Mouse (Mus musculus) frontal cortex, adult 2 months (tissue): ENCODE results near the gene Slfn9. TPM values are rescaled to one million over a fixed set of nuclear protein-coding genes. Genes with fewer than 3 reads are reported as not detected.
A peak's percentile ranks its signal among the peaks of the same experiment; 100 is the strongest.
"Not testable (repeated sequence)": the region's sequence is repeated elsewhere in the genome, so short reads cannot be mapped to it uniquely, and the experiment has no call there.

Experiments used
- DNase-seq, 2 experiments: peaks; one replicate each; pipeline ENCODE4 v3.0.0; 2022; ENCODE audit warnings: low spot score in 1 of 2; ENCODE audit errors: extremely low spot score in 1 of 2
- polyA plus RNA-seq: library from polyadenylated mRNA; depleted of rRNA; stranded (reverse); fragments of >200 nt; gene quantifications from 2 replicates; pipeline ENCODE4 v1.2.3, GENCODE M21; 2012; rRNA removed

Slfn9 gene
- 0.30 and 0.36 TPM in 2 replicates for polyA plus RNA-seq

- peak in 1 of 2 experiments; percentile 30 for DNase-seq
Observed at GRCm38 (mm10) chr11:82991469-82992166, at the start of gene Slfn9. Gene Slfn9 (minus strand): TSS chr11:82991830.

- DNase-seq, result no peak
Observed at GRCm38 (mm10) chr11:83041000-83041399, 49.4 kb upstream of the Slfn9 start.

GRCm38 (mm10) chr11:83040325-83040724 lies 48.7 kb upstream of the Slfn9 start:
- no peak for DNase-seq

- no peak for DNase-seq
Observed at GRCm38 (mm10) chr11:83039796-83040195, 48.2 kb upstream of the Slfn9 start.

- DNase-seq, result no peak
Observed at GRCm38 (mm10) chr11:83039156-83039555, 47.5 kb upstream of the Slfn9 start.

- DNase-seq, result not testable (repeated sequence)
Observed at GRCm38 (mm10) chr11:83038686-83039085, 47.1 kb upstream of the Slfn9 start.

- DNase-seq, result no peak
Observed at GRCm38 (mm10) chr11:83020621-83021020, 29.0 kb upstream of the Slfn9 start, which contains the start of gene Slfn8. Gene Slfn8 (minus strand): TSS chr11:83020810.

GRCm38 (mm10) chr11:83019561-83020519 lies 28.2 kb upstream of the Slfn9 start:
- DNase-seq, result not testable (repeated sequence)

GRCm38 (mm10) chr11:83016093-83016492 lies 24.5 kb upstream of the Slfn9 start:
- DNase-seq, result no peak

- no peak for DNase-seq
Observed at GRCm38 (mm10) chr11:83013356-83013755, 21.7 kb upstream of the Slfn9 start.

GRCm38 (mm10) chr11:82990612-82991385 lies 831 bp downstream of the Slfn9 start:
- DNase-seq, result not testable (repeated sequence)

- no peak for DNase-seq
Observed at GRCm38 (mm10) chr11:82989357-82989756, 2.3 kb downstream of the Slfn9 start.

- peak in 1 of 2 experiments; percentile 39 for DNase-seq
Observed at GRCm38 (mm10) chr11:82987621-82988020, 4.0 kb downstream of the Slfn9 start.

- DNase-seq, result no peak
Observed at GRCm38 (mm10) chr11:82983193-82983592, 8.4 kb downstream of the Slfn9 start.

GRCm38 (mm10) chr11:82982409-82982808 lies 9.2 kb downstream of the Slfn9 start:
- DNase-seq, result not testable (repeated sequence)

- DNase-seq, result no peak
Observed at GRCm38 (mm10) chr11:82973916-82974315, 17.7 kb downstream of the Slfn9 start.

GRCm38 (mm10) chr11:82971590-82971974 lies 20.0 kb downstream of the Slfn9 start:
- DNase-seq, result no peak

- peak in 1 of 2 experiments; percentile 20 for DNase-seq
Observed at GRCm38 (mm10) chr11:82970712-82971589, 20.7 kb downstream of the Slfn9 start.

GRCm38 (mm10) chr11:82962215-82962614 lies 29.4 kb downstream of the Slfn9 start:
- DNase-seq, result no peak

GRCm38 (mm10) chr11:82961743-82962142 lies 29.9 kb downstream of the Slfn9 start:
- DNase-seq, result no peak
